Mouse (Mus musculus): Measurements from ENCODE around the gene Zbtb1.
A peak's percentile ranks its signal among the peaks of the same experiment; 100 is the strongest.

Zbtb1 gene

GRCm38 (mm10) chr12:76369206-76369977, 674 bp upstream of the Zbtb1 start, which contains the start of gene Zbtb25:
Gene Zbtb25 (minus strand): TSS chr12:76369602.
- peak; percentile 74 for DNase-seq (ENCODE audit: low read depth, low spot score)

GRCm38 (mm10) chr12:76370831-76371571, 935 bp downstream of the Zbtb1 start:
- no peak for DNase-seq (ENCODE audit: low read depth, low spot score)

- DNase-seq (ENCODE audit: low read depth, low spot score), result no peak
These were observed 2.0 kb downstream of the Zbtb1 start for GRCm38 (mm10) chr12:76372046-76372445.

GRCm38 (mm10) chr12:76372881-76373818, 3.1 kb downstream of the Zbtb1 start:
- DNase-seq (ENCODE audit: low read depth, low spot score), result no peak

GRCm38 (mm10) chr12:76373991-76374390, 3.9 kb downstream of the Zbtb1 start:
- DNase-seq (ENCODE audit: low read depth, low spot score), result no peak

GRCm38 (mm10) chr12:76374911-76375310, 4.8 kb downstream of the Zbtb1 start:
- no peak for DNase-seq (ENCODE audit: low read depth, low spot score)

- no peak for DNase-seq (ENCODE audit: low read depth, low spot score)
These were observed 5.4 kb downstream of the Zbtb1 start for GRCm38 (mm10) chr12:76375506-76375905.

- no peak for DNase-seq (ENCODE audit: low read depth, low spot score)
These were observed 6.6 kb downstream of the Zbtb1 start for GRCm38 (mm10) chr12:76376649-76377048.

GRCm38 (mm10) chr12:76377059-76377458, 7.0 kb downstream of the Zbtb1 start:
- no peak for DNase-seq (ENCODE audit: low read depth, low spot score)

- DNase-seq (ENCODE audit: low read depth, low spot score), result no peak
These were observed 7.7 kb downstream of the Zbtb1 start for GRCm38 (mm10) chr12:76377726-76378125.

- no peak for DNase-seq (ENCODE audit: low read depth, low spot score)
These were observed 8.5 kb downstream of the Zbtb1 start for GRCm38 (mm10) chr12:76378556-76378955.

- no peak for DNase-seq (ENCODE audit: low read depth, low spot score)
These were observed 10.1 kb downstream of the Zbtb1 start for GRCm38 (mm10) chr12:76380151-76380550.

GRCm38 (mm10) chr12:76385342-76385741, 15.3 kb downstream of the Zbtb1 start:
- DNase-seq (ENCODE audit: low read depth, low spot score), result no peak

- no peak for DNase-seq (ENCODE audit: low read depth, low spot score)
These were observed 18.7 kb downstream of the Zbtb1 start for GRCm38 (mm10) chr12:76388794-76389193.

- DNase-seq (ENCODE audit: low read depth, low spot score), result no peak
These were observed 21.7 kb downstream of the Zbtb1 start for GRCm38 (mm10) chr12:76391595-76392271.

- no peak for DNase-seq (ENCODE audit: low read depth, low spot score)
These were observed 22.9 kb downstream of the Zbtb1 start for GRCm38 (mm10) chr12:76392979-76393378.

GRCm38 (mm10) chr12:76397281-76397680, 27.2 kb downstream of the Zbtb1 start:
- DNase-seq (ENCODE audit: low read depth, low spot score), result no peak

- DNase-seq (ENCODE audit: low read depth, low spot score), result no peak
These were observed 31.6 kb downstream of the Zbtb1 start for GRCm38 (mm10) chr12:76401674-76402073.

- DNase-seq (ENCODE audit: low read depth, low spot score), result no peak
These were observed 33.2 kb downstream of the Zbtb1 start for GRCm38 (mm10) chr12:76402991-76403885.

- peak; percentile 94 for DNase-seq (ENCODE audit: low read depth, low spot score)
These were observed 33.9 kb downstream of the Zbtb1 start, which contains the start of gene Hspa2 for GRCm38 (mm10) chr12:76403886-76404537. Gene Hspa2 (plus strand): TSS chr12:76404176.

All from retina, adult 2 months (tissue).